Mouse (Mus musculus): ENCODE results near the gene Dhx33. TPM values are rescaled to one million over a fixed set of nuclear protein-coding genes. Genes with fewer than 3 reads are reported as not detected.

The Dhx33 gene
- total and polyA plus RNA-seq, 3 experiments, result 42.6 to 49.8 TPM; not detected in 1

GRCm38 (mm10) chr11:71005046-71005445, 809 bp upstream of the Dhx33 start:
- TF ChIP-seq TAL1 (IDR thresholded peaks at IDR 0.05; ENCODE audit: low read length) (no peak), ZNF384 (IDR thresholded peaks at IDR 0.05; ENCODE audit: low read depth, low read length) (no peak), CHD1 (IDR thresholded peaks at IDR 0.05; ENCODE audit: low read depth, low read length) (no peak), RAD21 (IDR thresholded peaks at IDR 0.05; ENCODE audit: low read depth, low read length) (no peak), ZC3H11A (IDR thresholded peaks at IDR 0.05; ENCODE audit: low read depth, low read length) (no peak), CTCF (IDR thresholded peaks at IDR 0.05 in 2 of 3, conservative IDR thresholded peaks at IDR 0.05 in 1 of 3; ENCODE audit: control insufficient read depth in 1 of 3, insufficient read depth in 1 of 3, low read depth in 2 of 3, low read length in 3 of 3, poor library complexity in 1 of 3, severe bottlenecking in 1 of 3) (no peak), NELFE (IDR thresholded peaks at IDR 0.05; ENCODE audit: low read depth, low read length) (no peak), E2F4 (IDR thresholded peaks at IDR 0.05; ENCODE audit: borderline replicate concordance, low read depth, low read length) (no peak), USF2 (IDR thresholded peaks at IDR 0.05; ENCODE audit: borderline replicate concordance in 1 of 2, insufficient read depth in 1 of 2, low read depth in 1 of 2, low read length in 2 of 2) (no peak), POLR2A (IDR thresholded peaks at IDR 0.05; ENCODE audit: control insufficient read depth in 1 of 2, insufficient read depth in 1 of 2, low read depth in 1 of 2, low read length in 2 of 2, poor library complexity in 1 of 2) (no peak), MAFK (IDR thresholded peaks at IDR 0.05; ENCODE audit: borderline replicate concordance, low read depth, low read length) (no peak), ZKSCAN1 (IDR thresholded peaks at IDR 0.05; ENCODE audit: low read depth, low read length) (no peak), UBTF (IDR thresholded peaks at IDR 0.05; ENCODE audit: borderline replicate concordance, insufficient read depth, low read depth, low read length) (no peak), MAX (IDR thresholded peaks at IDR 0.05; ENCODE audit: low read length) (no peak), POLR2AphosphoS2 (IDR thresholded peaks at IDR 0.05; ENCODE audit: low read length) (no peak), SIN3A (IDR thresholded peaks at IDR 0.05; ENCODE audit: low read length) (no peak)
- Histone ChIP-seq H3K4me3 (ENCODE audit: control insufficient read depth in 1 of 2, insufficient read depth in 1 of 2, low read depth in 2 of 2, low read length in 2 of 2) (peak overlapping the region; percentile 13 to 61; a peak in 3 of 4 replicates), H3K27me3 (ENCODE audit: control insufficient read depth in 1 of 2, insufficient read depth in 2 of 2, low read length in 2 of 2) (no peaks in the 10 kb centered on the region), H3K4me1 (ENCODE audit: control insufficient read depth in 1 of 2, insufficient read depth in 2 of 2, low read length in 2 of 2) (peaks cover 0 to 10% of the 10 kb centered on the region in 2 experiments; a peak in 3 of 4 replicates), H3K36me3 (ENCODE audit: control insufficient read depth in 1 of 2, insufficient read depth in 2 of 2, low read length in 2 of 2) (peaks cover 5 to 16% of the 10 kb centered on the region in 2 experiments; a peak in 3 of 4 replicates), H3K9me3 (replicated peaks; ENCODE audit: insufficient read depth, low read length) (no peaks in the 10 kb centered on the region), H3K27ac (ENCODE audit: control insufficient read depth, low read depth, low read length) (no peak overlapping the region), H3K79me2 (ENCODE audit: control insufficient read depth, insufficient read depth, low read length, poor library complexity) (peaks cover 33% of the 10 kb centered on the region), H3K9ac (ENCODE audit: control insufficient read depth, low read depth, low read length, poor library complexity, severe bottlenecking) (peak overlapping the region; percentile 34)
- peak; percentile 37 for DNase-seq (ENCODE audit: low read depth, low spot score)

- Histone ChIP-seq H3K4me1 (ENCODE audit: control insufficient read depth in 1 of 2, insufficient read depth in 2 of 2, low read length in 2 of 2) (peaks cover 0 to 10% of the 10 kb centered on the region in 2 experiments; a peak in 3 of 4 replicates), H3K4me3 (ENCODE audit: control insufficient read depth in 1 of 2, insufficient read depth in 1 of 2, low read depth in 2 of 2, low read length in 2 of 2) (peak overlapping the region; percentile 91 to 98), H3K27me3 (ENCODE audit: control insufficient read depth in 1 of 2, insufficient read depth in 2 of 2, low read length in 2 of 2) (no peaks in the 10 kb centered on the region), H3K9me3 (replicated peaks; ENCODE audit: insufficient read depth, low read length) (no peaks in the 10 kb centered on the region), H3K9ac (ENCODE audit: control insufficient read depth, low read depth, low read length, poor library complexity, severe bottlenecking) (peak overlapping the region; percentile 96), H3K27ac (ENCODE audit: control insufficient read depth, low read depth, low read length) (peak overlapping the region; percentile 56), H3K79me2 (ENCODE audit: control insufficient read depth, insufficient read depth, low read length, poor library complexity) (peaks cover 38% of the 10 kb centered on the region), H3K36me3 (ENCODE audit: control insufficient read depth in 1 of 2, insufficient read depth in 2 of 2, low read length in 2 of 2) (peaks cover 11% of the 10 kb centered on the region in 2 experiments)
- peak; percentile 85 for DNase-seq (ENCODE audit: low read depth, low spot score)
- TF ChIP-seq MAZ (IDR thresholded peaks at IDR 0.05; ENCODE audit: low read depth, low read length) (no peak), RAD21 (IDR thresholded peaks at IDR 0.05; ENCODE audit: low read depth, low read length) (no peak), UBTF (IDR thresholded peaks at IDR 0.05; ENCODE audit: borderline replicate concordance, insufficient read depth, low read depth, low read length) (no peak), KAT2A (conservative IDR thresholded peaks at IDR 0.05; ENCODE audit: low read depth, low read length) (no peak), TBP (IDR thresholded peaks at IDR 0.05; ENCODE audit: low read depth, low read length) (peak; percentile 30; the same call in 1 of the 2 replicates)
These were observed 474 bp downstream of the Dhx33 start for GRCm38 (mm10) chr11:71003611-71004315.

Data from MEL (cell line).